Mouse (Mus musculus) gastrocnemius, postnatal 14 days (tissue): ENCODE measurements at regions not wholly inside any gene's neighbourhood (a gene's known extent, or its start where the extent isn't known, plus 50 kb on each side); places are given as distances from the start of the nearest gene placed in this dataset.

Source experiments
- DNase-seq: peaks from one replicate; pipeline ENCODE4 v3.0.0; 2021; ENCODE audit warnings: mixed read lengths
- intact Hi-C: fragments of 180-260 bp; cut with DNase I; formaldehyde crosslinking; loops from one replicate; pipeline ENCODE4 v1.15.1; 2025; ENCODE audit warnings: low total_unique reads

GRCm38 (mm10) chr1:185151130-185151799 lies 52.7 kb upstream of the Rab3gap2 start:
- intact Hi-C loops: no loop called here
- DNase-seq: no peak

- no peak for DNase-seq
- intact Hi-C loops: no loop called here
Observed at GRCm38 (mm10) chr1:185150431-185151129, 53.3 kb upstream of the Rab3gap2 start.

- intact Hi-C loops: no loop called here
- DNase-seq: peak; percentile 15
Observed at GRCm38 (mm10) chr1:185144791-185145190, 59.1 kb upstream of the Rab3gap2 start.

GRCm38 (mm10) chr1:185144006-185144405 lies 59.9 kb upstream of the Rab3gap2 start:
- intact Hi-C loops: no loop called here
- DNase-seq: no peak

- intact Hi-C loops: no loop called here
- peak; percentile 8 for DNase-seq
Observed at GRCm38 (mm10) chr1:185140317-185140716, 63.6 kb upstream of the Rab3gap2 start.

- DNase-seq: no peak
- intact Hi-C loops: no loop called here
Observed at GRCm38 (mm10) chr1:185128209-185128608, 75.7 kb upstream of the Rab3gap2 start.

- intact Hi-C loops: no loop called here
- DNase-seq: no peak
Observed at GRCm38 (mm10) chr1:185125737-185126286, 78.1 kb upstream of the Rab3gap2 start.

GRCm38 (mm10) chr1:185121552-185121951 lies 82.4 kb upstream of the Rab3gap2 start:
- intact Hi-C loops: no loop called here
- DNase-seq: no peak

- intact Hi-C loops: no loop called here
- no peak for DNase-seq
Observed at GRCm38 (mm10) chr1:185120416-185120815, 83.5 kb upstream of the Rab3gap2 start.

- no peak for DNase-seq
- intact Hi-C loops: no loop called here
Observed at GRCm38 (mm10) chr1:185117711-185118110, 86.2 kb upstream of the Rab3gap2 start.

- intact Hi-C loops: no loop called here
- DNase-seq: peak; percentile 18
Observed at GRCm38 (mm10) chr1:185113687-185114086, 90.2 kb upstream of the Rab3gap2 start.

GRCm38 (mm10) chr1:185112017-185112399 lies 91.9 kb upstream of the Rab3gap2 start:
- intact Hi-C loops: no loop called here
- DNase-seq: no peak

GRCm38 (mm10) chr1:185111347-185112016 lies 92.4 kb upstream of the Rab3gap2 start:
- peak; percentile 7 for DNase-seq
- intact Hi-C loops: no loop called here

- DNase-seq: no peak
- intact Hi-C loops: no loop called here
Observed at GRCm38 (mm10) chr1:185104945-185105884, 98.7 kb upstream of the Rab3gap2 start.

- intact Hi-C loops: no loop called here
- no peak for DNase-seq
Observed at GRCm38 (mm10) chr1:185103803-185104202, 100.1 kb upstream of the Rab3gap2 start.

- intact Hi-C loops: no loop called here
- DNase-seq: no peak
Observed at GRCm38 (mm10) chr1:185098975-185099958, 99.9 kb upstream of the Mark1 start.

- no peak for DNase-seq
- intact Hi-C loops: no loop called here
Observed at GRCm38 (mm10) chr1:185098195-185098974, 99.0 kb upstream of the Mark1 start.

- DNase-seq: no peak
- intact Hi-C loops: no loop called here
Observed at GRCm38 (mm10) chr1:185096741-185097140, 97.4 kb upstream of the Mark1 start.
